Mouse (Mus musculus) brain, embryonic 14.5 days (tissue): ENCODE measurements at regions not wholly inside any gene's neighbourhood (a gene's known extent, or its start where the extent isn't known, plus 50 kb on each side); places are given as distances from the start of the nearest gene placed in this dataset.

Experiments
- CTCF ChIP-seq: fragments of 200-500 bp; IDR thresholded peaks from 2 replicates; pipeline ENCODE4 v1.5.1; 2012; ENCODE audit warnings: inconsistent platforms, mild to moderate bottlenecking, moderate library complexity, borderline replicate concordance; ENCODE audit not compliant: insufficient read depth, insufficient read length; ENCODE audit errors: extremely low read depth
- POLR2A ChIP-seq: fragments of 200-500 bp; IDR thresholded peaks from 2 replicates; pipeline ENCODE4 v1.6.1; 2012; ENCODE audit warnings: mild to moderate bottlenecking, inconsistent platforms, borderline replicate concordance; ENCODE audit not compliant: poor library complexity, insufficient read depth, insufficient read length, severe bottlenecking; ENCODE audit errors: extremely low read depth

DNA sequence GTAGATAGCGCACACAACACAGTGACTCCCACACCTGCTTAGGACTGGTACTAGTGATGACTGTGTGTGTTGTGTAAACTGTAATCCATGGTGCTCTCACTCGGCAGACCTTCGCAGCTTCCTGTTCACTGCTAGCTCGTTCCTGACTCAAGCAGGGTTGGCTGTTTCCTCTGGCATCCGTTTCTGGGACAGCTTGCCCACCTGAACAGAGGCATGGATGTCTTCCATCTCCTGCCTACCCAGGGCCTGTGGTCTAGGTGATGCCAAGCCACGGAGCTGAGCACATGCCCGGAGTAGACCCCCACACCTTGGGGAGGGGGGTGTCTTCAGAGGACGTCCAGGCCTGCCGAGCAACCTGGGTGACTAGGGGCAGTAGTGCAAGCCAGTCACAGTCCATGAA is 54.7 kb upstream of the Dmrtb1 start:
- TF ChIP-seq CTCF (no peak), POLR2A (no peak)
